Mouse (Mus musculus) c-Kit-positive CD71-positive TER-119-positive erythroid progenitor cells, embryonic 14.5 days (primary cell): ENCODE measurements at regions not wholly inside any gene's neighbourhood (a gene's known extent, or its start where the extent isn't known, plus 50 kb on each side); places are given as distances from the start of the nearest gene placed in this dataset.
"Not testable (repeated sequence)": the region's sequence is repeated elsewhere in the genome, so short reads cannot be mapped to it uniquely, and the experiment has no call there.

Source experiments
- DNase-seq: peaks from one replicate; pipeline ENCODE4 v3.0.0-alpha.2; 2013; ENCODE audit warnings: low spot score

GRCm38 (mm10) chr13:52090365-52090764, 243.9 kb downstream of the Gadd45g start:
- DNase-seq = no peak

DNA sequence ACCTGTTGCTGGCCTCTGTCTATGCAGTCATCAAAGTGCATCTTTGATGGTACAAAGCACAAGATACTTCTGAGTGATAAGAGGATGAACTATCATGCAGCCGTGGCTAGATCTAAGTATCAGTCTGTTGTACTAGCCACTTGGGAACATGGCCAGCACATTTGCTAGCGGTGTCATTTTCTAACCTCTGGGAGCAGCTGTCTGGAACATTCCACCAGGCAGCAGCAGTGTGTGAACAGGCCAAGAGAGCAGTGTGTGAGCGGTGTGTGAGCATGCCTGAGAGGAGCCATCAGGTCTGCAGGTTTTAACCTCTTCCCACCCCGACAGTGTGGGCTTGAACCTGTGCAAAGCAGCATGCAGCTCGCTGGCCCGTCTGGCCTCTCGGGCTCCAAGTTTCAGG, 248.3 kb downstream of the Gadd45g start:
- DNase-seq = no peak

DNA sequence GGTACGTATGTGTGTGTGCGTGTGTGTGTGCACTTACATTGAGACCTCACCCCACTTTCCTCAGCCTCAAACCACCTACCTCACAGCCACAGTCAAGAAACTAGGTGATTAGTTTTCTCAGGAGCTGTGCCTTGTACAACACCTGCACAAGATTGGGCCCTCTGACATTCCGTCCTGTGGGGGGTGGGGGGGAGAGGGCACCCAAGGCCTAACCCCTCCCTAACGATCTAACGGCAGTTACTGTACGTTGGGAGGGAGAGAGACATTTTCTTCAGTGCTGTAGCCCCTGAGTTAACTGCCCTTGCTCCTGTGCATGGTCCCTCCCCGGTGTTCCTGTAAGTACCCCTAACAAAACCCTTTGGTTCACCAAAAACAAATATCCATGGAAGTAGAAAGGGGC, 250.0 kb downstream of the Gadd45g start:
- no peak for DNase-seq

GRCm38 (mm10) chr13:52105989-52106642, 259.6 kb downstream of the Gadd45g start:
- DNase-seq = no peak

- no peak for DNase-seq
Measured at GRCm38 (mm10) chr13:52108349-52108921, 262.0 kb downstream of the Gadd45g start.

GRCm38 (mm10) chr13:52109039-52109759, 262.7 kb downstream of the Gadd45g start:
- no peak for DNase-seq

DNA sequence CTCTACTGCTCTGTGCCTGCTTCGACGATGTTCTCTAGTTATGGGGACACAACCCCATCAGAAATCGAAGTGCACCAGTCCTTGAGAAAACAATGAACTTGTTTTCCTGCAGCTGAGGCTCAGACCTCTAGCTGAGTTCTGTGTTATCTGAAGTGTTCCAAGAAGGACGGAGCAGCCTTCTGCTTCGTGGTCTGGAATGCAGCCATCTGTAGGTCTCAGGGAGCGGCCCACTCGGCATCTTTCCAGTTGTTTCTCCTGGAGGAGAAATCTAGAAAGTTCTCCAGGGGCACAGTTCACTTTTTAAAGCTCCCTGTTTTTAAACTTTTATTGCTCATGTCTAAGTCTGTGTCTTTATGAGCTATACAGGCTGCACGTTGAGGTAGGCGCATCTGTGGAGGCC, 264.3 kb downstream of the Gadd45g start:
- DNase-seq = no peak

DNA sequence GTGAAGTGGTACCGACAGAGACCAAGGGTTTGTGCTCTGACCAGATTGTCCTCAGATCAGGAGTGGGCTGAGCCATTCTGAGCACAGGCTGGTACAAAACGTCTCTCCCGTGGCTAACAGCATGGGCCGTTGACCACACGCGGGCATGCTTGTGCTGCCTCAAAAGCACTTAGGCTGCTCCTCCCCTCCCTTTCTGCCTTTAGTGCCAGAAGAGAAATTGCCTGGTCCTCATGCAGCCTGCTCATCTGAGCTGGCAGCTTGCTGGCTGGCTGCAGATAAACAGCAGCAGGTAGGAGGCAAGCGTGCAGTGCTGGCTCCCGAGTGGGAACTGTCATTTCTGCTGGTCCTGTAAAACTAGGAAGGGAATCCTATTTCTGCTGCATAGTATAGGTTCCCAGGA, 267.1 kb downstream of the Gadd45g start:
- DNase-seq = no peak

- no peak for DNase-seq
Measured at GRCm38 (mm10) chr13:52114431-52114830, 268.0 kb downstream of the Gadd45g start.

DNA sequence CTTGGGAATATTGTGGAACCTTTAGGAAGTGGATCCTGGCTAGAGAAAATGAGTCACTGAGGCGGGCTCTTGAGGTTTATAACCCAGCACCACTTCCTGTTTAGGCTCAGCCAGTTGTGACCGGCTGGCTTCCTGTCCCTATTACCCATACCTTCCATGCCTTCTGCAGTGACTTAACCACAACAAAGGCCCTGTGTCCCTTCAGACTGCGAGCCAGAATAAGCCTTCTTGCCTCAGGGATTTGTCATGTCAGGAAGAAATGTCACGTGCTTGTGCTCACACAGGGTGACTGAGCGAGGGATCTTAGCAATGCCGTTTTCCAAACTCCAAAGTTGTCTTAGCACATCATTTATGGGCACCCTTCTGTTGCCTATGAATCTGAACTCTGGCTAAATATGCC, 268.5 kb downstream of the Gadd45g start:
- no peak for DNase-seq

GRCm38 (mm10) chr13:52116241-52116640, 269.8 kb downstream of the Gadd45g start:
- DNase-seq = no peak

DNA sequence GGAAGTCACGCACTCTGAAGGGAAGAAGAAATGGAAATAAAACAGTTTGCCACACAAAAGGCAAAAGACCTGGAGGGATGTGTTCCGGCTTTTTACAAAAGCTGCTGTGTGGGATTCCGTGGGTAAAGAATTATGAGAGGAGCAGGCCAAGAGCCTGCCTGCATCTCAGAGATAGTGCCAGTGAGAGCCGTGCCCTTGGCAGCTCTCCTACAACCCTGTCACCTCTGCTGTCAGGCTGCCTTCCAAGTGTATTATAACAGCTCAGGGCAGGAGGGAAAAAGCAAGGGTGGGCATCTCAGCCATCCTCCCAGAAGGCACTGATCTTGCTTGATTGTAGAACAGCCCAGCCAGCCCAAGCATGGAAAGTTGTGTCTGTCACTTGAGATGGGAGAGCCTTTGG, 270.3 kb downstream of the Gadd45g start:
- DNase-seq = no peak

GRCm38 (mm10) chr13:52120795-52121194, 274.3 kb downstream of the Gadd45g start:
- no peak for DNase-seq

DNA sequence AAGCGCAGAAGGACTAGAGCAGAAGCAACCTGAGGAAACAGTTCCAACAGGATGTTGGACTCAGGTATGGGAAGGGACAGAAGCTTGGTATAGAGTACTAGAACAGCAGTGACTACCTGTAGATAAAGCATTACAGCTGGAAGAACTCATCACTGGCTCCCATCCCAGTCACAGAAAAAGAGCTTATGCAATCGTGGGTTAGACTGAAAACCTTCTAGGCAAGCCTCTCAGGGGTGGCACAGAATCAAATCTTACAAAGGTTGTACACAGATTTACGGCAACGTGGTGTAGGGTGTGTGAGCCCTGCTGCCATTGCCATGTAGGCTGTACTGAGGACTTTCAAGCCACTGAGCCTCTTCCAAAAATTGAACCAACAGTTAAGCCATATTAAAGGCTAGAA, 278.6 kb downstream of the Gadd45g start:
- DNase-seq = no peak

- DNase-seq = no peak
Measured at GRCm38 (mm10) chr13:52127751-52128150, 281.3 kb downstream of the Gadd45g start.

DNA sequence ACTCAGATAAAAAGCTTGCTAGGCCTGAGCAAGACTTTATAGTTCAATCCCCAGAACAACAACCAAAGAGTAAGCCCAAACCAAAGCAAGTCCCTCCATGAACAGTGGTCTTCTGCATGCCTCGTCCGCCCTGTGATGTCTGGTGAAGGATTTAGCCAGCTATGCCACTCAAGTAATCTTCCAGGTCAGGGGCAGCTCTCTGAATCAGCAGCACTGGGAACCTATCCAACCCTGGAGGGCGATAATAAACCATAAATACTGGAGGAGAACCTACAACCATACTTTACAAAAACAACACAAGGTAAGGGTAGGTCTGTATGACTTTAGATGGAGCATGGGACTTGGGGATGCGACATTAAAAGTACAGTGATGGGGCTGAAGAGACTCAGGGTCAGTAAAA, 283.0 kb downstream of the Gadd45g start:
- no peak for DNase-seq

GRCm38 (mm10) chr13:52133202-52133601, 286.7 kb downstream of the Gadd45g start:
- no peak for DNase-seq

- no peak for DNase-seq
Measured at GRCm38 (mm10) chr13:52138331-52138945, 292.0 kb downstream of the Gadd45g start.

- no peak for DNase-seq
Measured at GRCm38 (mm10) chr13:52139140-52139809, 292.8 kb downstream of the Gadd45g start.

GRCm38 (mm10) chr13:52140221-52140620, 293.7 kb downstream of the Gadd45g start:
- DNase-seq = no peak

DNA sequence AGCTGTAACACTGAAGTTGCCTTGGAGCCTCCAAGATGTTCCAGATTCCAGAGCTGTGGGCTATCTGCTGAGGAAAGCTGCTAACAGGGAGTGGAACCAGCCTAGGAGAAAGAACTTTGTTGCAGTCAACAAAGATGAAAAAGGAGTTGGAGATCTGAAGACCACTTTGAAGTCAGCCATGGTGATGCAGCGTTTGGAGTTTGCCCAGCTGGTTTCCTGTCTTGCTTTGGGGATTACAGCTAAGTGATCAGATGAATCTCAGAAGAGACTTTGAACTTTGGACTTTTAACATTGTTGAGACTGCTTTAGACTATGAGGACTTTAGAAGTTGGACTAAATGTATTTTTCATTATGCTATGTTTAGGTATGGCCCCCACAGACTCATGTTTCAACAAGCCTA, 297.6 kb downstream of the Gadd45g start:
- DNase-seq = not testable (repeated sequence)

DNA sequence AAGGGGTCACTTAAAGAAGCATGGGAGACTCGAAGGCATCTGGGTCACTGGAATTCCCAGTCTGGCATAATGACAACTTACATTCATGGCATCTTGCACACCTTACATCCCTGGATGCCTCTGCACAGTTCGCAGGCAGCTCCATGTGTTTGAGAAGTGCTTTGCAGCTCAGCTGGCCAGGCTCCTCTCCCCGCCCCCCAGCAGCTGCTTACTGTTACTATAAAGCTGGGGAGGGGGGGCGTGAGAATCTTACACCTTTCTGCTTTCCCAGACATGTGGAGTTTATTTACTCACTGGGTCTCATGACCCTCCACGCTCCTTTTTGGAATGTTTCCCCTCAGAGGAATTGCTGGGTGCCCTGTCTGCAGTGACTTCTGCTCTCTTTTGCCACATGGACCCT, 299.4 kb downstream of the Gadd45g start:
- no peak for DNase-seq
